Mouse (Mus musculus): ENCODE measurements around the gene Mtch2. TPM values are rescaled to one million over a fixed set of nuclear protein-coding genes. Genes with fewer than 3 reads are reported as not detected.
A peak's percentile ranks its signal among the peaks of the same experiment; 100 is the strongest.
"Not testable (repeated sequence)": the region's sequence is repeated elsewhere in the genome, so short reads cannot be mapped to it uniquely, and the experiment has no call there.

Gene Mtch2
- polyA plus RNA-seq, 1 experiment from 2014 or later = 277 TPM

GRCm38 (mm10) chr2:90824528-90824927 lies 22.4 kb upstream of the Mtch2 start:
- H3K9me3 ChIP-seq (ENCODE audit: control insufficient read depth, low read length); H3K4me3 ChIP-seq (ENCODE audit: low read depth, low read length); H3K27ac ChIP-seq (ENCODE audit: low read depth, low read length); H3K36me3 ChIP-seq (ENCODE audit: control insufficient read depth, insufficient read depth, low read length); ATAC-seq (ENCODE audit: low read depth); H3K4me1 ChIP-seq (ENCODE audit: control insufficient read depth, insufficient read depth, low read length); H3K9ac ChIP-seq (replicated peaks; ENCODE audit: low read depth, low read length); H3K27me3 ChIP-seq (ENCODE audit: control insufficient read depth, insufficient read depth, low read length); H3K4me2 ChIP-seq (ENCODE audit: low read depth, low read length): not testable (repeated sequence)
- 50% methylated on average over 10 of the region's 10 CpGs for WGBS

- H3K4me3 ChIP-seq (ENCODE audit: low read depth, low read length) = no peak overlapping the region
- 88% methylated on average over 11 of the region's 11 CpGs for WGBS
- no peaks in the 10 kb centered on the region for H3K9me3 ChIP-seq (ENCODE audit: control insufficient read depth, low read length)
- H3K4me2 ChIP-seq (ENCODE audit: low read depth, low read length) = no peak overlapping the region
- ATAC-seq (ENCODE audit: low read depth) = no peak
- H3K27ac ChIP-seq (ENCODE audit: low read depth, low read length) = no peak overlapping the region
- no peaks in the 10 kb centered on the region for H3K27me3 ChIP-seq (ENCODE audit: control insufficient read depth, insufficient read depth, low read length)
- no peak overlapping the region for H3K9ac ChIP-seq (replicated peaks; ENCODE audit: low read depth, low read length)
- no peaks in the 10 kb centered on the region for H3K4me1 ChIP-seq (ENCODE audit: control insufficient read depth, insufficient read depth, low read length)
- no peaks in the 10 kb centered on the region for H3K36me3 ChIP-seq (ENCODE audit: control insufficient read depth, insufficient read depth, low read length)
These were observed 21.3 kb upstream of the Mtch2 start for GRCm38 (mm10) chr2:90825515-90826172.

GRCm38 (mm10) chr2:90828739-90829138 lies 18.2 kb upstream of the Mtch2 start:
- Histone ChIP-seq H3K4me3 (ENCODE audit: low read depth, low read length) (no peak overlapping the region), H3K4me1 (ENCODE audit: control insufficient read depth, insufficient read depth, low read length) (no peaks in the 10 kb centered on the region), H3K36me3 (ENCODE audit: control insufficient read depth, insufficient read depth, low read length) (no peaks in the 10 kb centered on the region), H3K27ac (ENCODE audit: low read depth, low read length) (no peak overlapping the region), H3K9ac (replicated peaks; ENCODE audit: low read depth, low read length) (no peak overlapping the region), H3K9me3 (ENCODE audit: control insufficient read depth, low read length) (no peaks in the 10 kb centered on the region), H3K27me3 (ENCODE audit: control insufficient read depth, insufficient read depth, low read length) (no peaks in the 10 kb centered on the region), H3K4me2 (ENCODE audit: low read depth, low read length) (no peak overlapping the region)
- ATAC-seq (ENCODE audit: low read depth) = no peak
- 73% methylated on average over 7 of the region's 7 CpGs for WGBS

- Histone ChIP-seq H3K4me1 (ENCODE audit: control insufficient read depth, insufficient read depth, low read length) (no peaks in the 10 kb centered on the region), H3K36me3 (ENCODE audit: control insufficient read depth, insufficient read depth, low read length) (no peaks in the 10 kb centered on the region), H3K27ac (ENCODE audit: low read depth, low read length) (no peak overlapping the region), H3K27me3 (ENCODE audit: control insufficient read depth, insufficient read depth, low read length) (no peaks in the 10 kb centered on the region), H3K4me3 (ENCODE audit: low read depth, low read length) (no peak overlapping the region), H3K4me2 (ENCODE audit: low read depth, low read length) (no peak overlapping the region), H3K9ac (replicated peaks; ENCODE audit: low read depth, low read length) (no peak overlapping the region), H3K9me3 (ENCODE audit: control insufficient read depth, low read length) (no peaks in the 10 kb centered on the region)
- 85% methylated on average over 5 of the region's 5 CpGs for WGBS
- ATAC-seq (ENCODE audit: low read depth) = no peak
These were observed 13.5 kb upstream of the Mtch2 start for GRCm38 (mm10) chr2:90833502-90833901.

- ATAC-seq (ENCODE audit: low read depth) = no peak
- Histone ChIP-seq H3K36me3 (ENCODE audit: control insufficient read depth, insufficient read depth, low read length) (no peaks in the 10 kb centered on the region), H3K4me2 (ENCODE audit: low read depth, low read length) (no peak overlapping the region), H3K27ac (ENCODE audit: low read depth, low read length) (no peak overlapping the region), H3K9me3 (ENCODE audit: control insufficient read depth, low read length) (no peaks in the 10 kb centered on the region), H3K4me3 (ENCODE audit: low read depth, low read length) (no peak overlapping the region), H3K4me1 (ENCODE audit: control insufficient read depth, insufficient read depth, low read length) (no peaks in the 10 kb centered on the region), H3K27me3 (ENCODE audit: control insufficient read depth, insufficient read depth, low read length) (no peaks in the 10 kb centered on the region), H3K9ac (replicated peaks; ENCODE audit: low read depth, low read length) (no peak overlapping the region)
- 83% methylated on average over 2 of the region's 2 CpGs for WGBS
These were observed 8.3 kb upstream of the Mtch2 start for GRCm38 (mm10) chr2:90838621-90839020.

GRCm38 (mm10) chr2:90843666-90844065 lies 3.3 kb upstream of the Mtch2 start:
- no peak overlapping the region for H3K27ac ChIP-seq (ENCODE audit: low read depth, low read length)
- WGBS = 78% methylated on average over 1 of the region's 1 CpGs
- H3K36me3 ChIP-seq (ENCODE audit: control insufficient read depth, insufficient read depth, low read length) = no peaks in the 10 kb centered on the region
- H3K27me3 ChIP-seq (ENCODE audit: control insufficient read depth, insufficient read depth, low read length) = no peaks in the 10 kb centered on the region
- ATAC-seq (ENCODE audit: low read depth) = no peak
- no peak overlapping the region for H3K9ac ChIP-seq (replicated peaks; ENCODE audit: low read depth, low read length)
- H3K4me3 ChIP-seq (ENCODE audit: low read depth, low read length) = no peak overlapping the region
- H3K4me1 ChIP-seq (ENCODE audit: control insufficient read depth, insufficient read depth, low read length) = peaks cover 11% of the 10 kb centered on the region
- H3K9me3 ChIP-seq (ENCODE audit: control insufficient read depth, low read length) = no peaks in the 10 kb centered on the region
- no peak overlapping the region for H3K4me2 ChIP-seq (ENCODE audit: low read depth, low read length)

GRCm38 (mm10) chr2:90844262-90844661 lies 2.7 kb upstream of the Mtch2 start:
- no peak overlapping the region for H3K9ac ChIP-seq (replicated peaks; ENCODE audit: low read depth, low read length)
- H3K36me3 ChIP-seq (ENCODE audit: control insufficient read depth, insufficient read depth, low read length) = no peaks in the 10 kb centered on the region
- H3K9me3 ChIP-seq (ENCODE audit: control insufficient read depth, low read length) = no peaks in the 10 kb centered on the region
- WGBS = 79% methylated on average over 5 of the region's 5 CpGs
- no peak for ATAC-seq (ENCODE audit: low read depth)
- peaks cover 17% of the 10 kb centered on the region for H3K4me1 ChIP-seq (ENCODE audit: control insufficient read depth, insufficient read depth, low read length)
- no peak overlapping the region for H3K4me3 ChIP-seq (ENCODE audit: low read depth, low read length)
- no peak overlapping the region for H3K27ac ChIP-seq (ENCODE audit: low read depth, low read length)
- no peak overlapping the region for H3K4me2 ChIP-seq (ENCODE audit: low read depth, low read length)
- no peaks in the 10 kb centered on the region for H3K27me3 ChIP-seq (ENCODE audit: control insufficient read depth, insufficient read depth, low read length)

GRCm38 (mm10) chr2:90845234-90845633 lies 1.7 kb upstream of the Mtch2 start:
- Histone ChIP-seq H3K4me3 (ENCODE audit: low read depth, low read length) (no peak overlapping the region), H3K9me3 (ENCODE audit: control insufficient read depth, low read length) (no peaks in the 10 kb centered on the region), H3K4me2 (ENCODE audit: low read depth, low read length) (no peak overlapping the region), H3K27ac (ENCODE audit: low read depth, low read length) (no peak overlapping the region), H3K9ac (replicated peaks; ENCODE audit: low read depth, low read length) (no peak overlapping the region), H3K36me3 (ENCODE audit: control insufficient read depth, insufficient read depth, low read length) (peaks cover 3% of the 10 kb centered on the region), H3K27me3 (ENCODE audit: control insufficient read depth, insufficient read depth, low read length) (no peaks in the 10 kb centered on the region), H3K4me1 (ENCODE audit: control insufficient read depth, insufficient read depth, low read length) (peaks cover 17% of the 10 kb centered on the region)
- no peak for ATAC-seq (ENCODE audit: low read depth)
- 85% methylated on average over 5 of the region's 5 CpGs for WGBS

- WGBS = 45% methylated on average over 6 of the region's 6 CpGs
- H3K4me2 ChIP-seq (ENCODE audit: low read depth, low read length) = peak overlapping the region; percentile 51
- no peaks in the 10 kb centered on the region for H3K9me3 ChIP-seq (ENCODE audit: control insufficient read depth, low read length)
- H3K36me3 ChIP-seq (ENCODE audit: control insufficient read depth, insufficient read depth, low read length) = peaks cover 10% of the 10 kb centered on the region
- peak overlapping the region; percentile 43; the same call in 1 of the 2 replicates for H3K9ac ChIP-seq (replicated peaks; ENCODE audit: low read depth, low read length)
- no peaks in the 10 kb centered on the region for H3K27me3 ChIP-seq (ENCODE audit: control insufficient read depth, insufficient read depth, low read length)
- peak overlapping the region; percentile 86 for H3K27ac ChIP-seq (ENCODE audit: low read depth, low read length)
- peaks cover 17% of the 10 kb centered on the region for H3K4me1 ChIP-seq (ENCODE audit: control insufficient read depth, insufficient read depth, low read length)
- no peak for ATAC-seq (ENCODE audit: low read depth)
- H3K4me3 ChIP-seq (ENCODE audit: low read depth, low read length) = peak overlapping the region; percentile 77
These were observed 784 bp upstream of the Mtch2 start for GRCm38 (mm10) chr2:90846171-90846570.
